Mouse (Mus musculus) megakaryocyte, embryonic 14.5 days (primary cell): ENCODE measurements around the gene Sgcd.

ENCODE experiments used
- FLI1 ChIP-seq: IDR thresholded peaks from 2 replicates; pipeline ENCODE4 v1.6.1; 2012; ENCODE audit warnings: low read length, inconsistent platforms, mixed read lengths
- GATA1 ChIP-seq: IDR thresholded peaks from 3 replicates; pipeline ENCODE4 v1.6.1; 2012; ENCODE audit warnings: mixed read lengths, low read length, inconsistent platforms, borderline replicate concordance

DNA sequence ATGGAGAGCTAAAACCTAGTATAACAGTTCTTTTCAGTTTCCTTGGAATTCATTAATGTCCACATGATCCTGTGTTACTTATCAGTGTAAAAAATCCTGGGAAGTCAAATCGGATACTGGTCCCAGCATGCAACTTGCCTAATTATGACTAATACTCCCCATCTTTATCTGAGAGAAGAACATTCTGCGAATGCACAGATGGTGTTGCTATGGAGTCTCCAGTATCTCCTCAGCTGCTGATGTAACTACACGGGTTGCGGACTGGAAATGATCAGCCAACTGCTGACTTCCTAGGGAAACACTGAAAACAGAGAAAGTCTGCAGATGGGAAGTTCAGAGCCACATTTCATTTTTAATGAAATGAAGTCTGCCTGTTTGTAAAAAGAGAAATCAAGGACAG, 821.4 kb downstream of the Sgcd start:
- TF ChIP-seq GATA1 = no peak
- TF ChIP-seq FLI1 = no peak
